Mouse (Mus musculus): ENCODE measurements around the gene Msi2. TPM values are rescaled to one million over a fixed set of nuclear protein-coding genes. Genes with fewer than 3 reads are reported as not detected.
A peak's percentile ranks its signal among the peaks of the same experiment; 100 is the strongest.

Msi2 gene
- total RNA-seq, 2 experiments from 2014 or later, result 116 to 121 TPM

DNA sequence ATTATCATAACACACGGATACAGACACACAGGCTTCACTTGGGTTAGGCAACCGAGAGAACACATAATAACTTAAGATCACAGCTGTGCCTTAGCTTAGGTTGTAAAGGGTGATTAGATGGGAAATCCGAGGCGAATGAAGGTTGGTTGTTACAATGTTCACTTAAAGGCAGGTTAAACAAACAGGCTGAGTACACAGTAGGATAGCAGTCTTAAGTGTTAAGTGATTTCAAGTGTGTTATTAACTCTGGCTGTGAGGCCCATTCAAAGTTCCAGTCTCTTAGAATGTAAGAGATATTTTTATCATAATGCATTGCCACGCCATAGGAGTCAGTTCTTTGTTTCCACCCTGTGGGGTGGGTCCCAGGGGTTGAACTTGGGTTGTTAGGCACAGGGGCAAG, 383.4 kb downstream of the Msi2 start:
- no peak for DNase-seq (ENCODE audit: low spot score in 2 of 2)

DNA sequence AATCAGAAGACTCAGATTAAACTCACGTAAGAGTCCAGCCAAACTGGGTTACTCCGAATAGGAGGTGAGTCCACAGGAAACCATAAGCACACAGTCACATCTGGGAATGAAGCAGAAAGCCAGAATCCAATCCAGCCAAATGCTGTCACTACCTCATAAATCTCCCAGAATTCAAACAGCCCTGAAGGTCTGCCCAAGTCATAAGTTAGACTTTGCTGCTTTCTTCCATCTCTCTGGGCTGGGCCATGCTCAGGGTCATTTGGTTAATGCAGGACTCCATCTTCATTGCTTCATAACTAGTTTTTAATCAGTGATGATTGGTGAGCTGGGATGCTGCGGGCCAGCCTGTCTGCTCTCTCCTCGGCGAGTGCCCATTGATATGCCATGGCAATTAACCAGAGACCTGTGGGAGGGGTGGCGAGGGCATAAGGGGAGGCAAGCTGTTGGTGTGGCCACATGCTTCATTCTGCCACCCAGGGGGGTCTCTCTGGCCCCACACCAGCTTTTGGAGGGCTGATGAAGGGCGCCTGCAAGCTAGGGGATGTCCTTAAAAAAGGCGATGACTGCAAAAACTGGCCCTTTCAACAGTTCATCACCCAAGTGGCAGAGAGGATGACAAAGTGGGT, 385.9 kb downstream of the Msi2 start:
- no peak for DNase-seq (ENCODE audit: low spot score in 2 of 2)

DNA sequence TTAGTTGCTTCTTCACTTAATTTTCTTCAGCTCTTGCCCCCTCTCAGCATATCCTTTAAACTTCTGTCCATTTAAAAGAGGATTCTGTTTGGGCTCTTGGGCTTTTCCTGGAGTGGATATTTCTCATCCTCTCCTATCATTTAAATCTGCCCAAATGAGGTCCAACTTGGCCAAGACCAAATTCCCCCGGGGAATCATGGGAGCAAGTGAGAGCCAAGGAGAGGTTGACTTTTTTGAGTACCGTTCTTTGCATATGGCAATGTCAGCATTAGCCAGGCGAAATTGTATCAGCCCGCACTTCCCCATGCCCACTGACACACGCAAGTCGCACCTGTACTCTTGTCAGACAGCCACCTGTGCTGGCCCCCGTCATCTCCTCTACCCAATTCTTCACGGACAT, 386.6 kb downstream of the Msi2 start:
- no peak for DNase-seq (ENCODE audit: low spot score in 2 of 2)

GRCm38 (mm10) chr11:88330799-88331198, 387.5 kb downstream of the Msi2 start:
- DNase-seq (ENCODE audit: low spot score in 2 of 2), result peak; percentile 27 to 33

GRCm38 (mm10) chr11:88328813-88329595, 389.3 kb downstream of the Msi2 start:
- peak in 1 of 2 experiments; percentile 17 for DNase-seq (ENCODE audit: low spot score in 2 of 2)

DNA sequence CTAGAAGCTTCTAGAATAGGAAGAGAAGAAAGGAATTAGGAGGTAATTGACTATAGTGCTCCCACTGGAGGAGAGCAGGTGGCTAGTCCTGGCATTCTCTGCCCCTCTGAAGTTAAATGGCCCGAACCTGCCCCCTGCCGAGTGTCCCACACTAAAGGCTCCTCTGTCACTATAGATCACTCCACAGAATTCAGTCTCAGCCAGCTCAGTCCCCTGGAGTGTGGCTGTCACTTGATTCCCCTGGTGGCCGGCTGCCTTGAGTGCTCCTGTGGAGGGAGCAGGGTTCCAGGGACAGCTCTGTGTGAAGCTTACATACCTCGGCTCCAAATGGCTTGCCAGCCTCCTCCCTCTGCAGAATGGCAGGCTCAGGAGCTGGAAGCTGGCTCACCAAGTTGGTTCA, 391.3 kb downstream of the Msi2 start:
- no peak for DNase-seq (ENCODE audit: low spot score in 2 of 2)

- DNase-seq (ENCODE audit: low spot score in 2 of 2), result no peak
Measured at GRCm38 (mm10) chr11:88318850-88319249, 399.5 kb downstream of the Msi2 start.

DNA sequence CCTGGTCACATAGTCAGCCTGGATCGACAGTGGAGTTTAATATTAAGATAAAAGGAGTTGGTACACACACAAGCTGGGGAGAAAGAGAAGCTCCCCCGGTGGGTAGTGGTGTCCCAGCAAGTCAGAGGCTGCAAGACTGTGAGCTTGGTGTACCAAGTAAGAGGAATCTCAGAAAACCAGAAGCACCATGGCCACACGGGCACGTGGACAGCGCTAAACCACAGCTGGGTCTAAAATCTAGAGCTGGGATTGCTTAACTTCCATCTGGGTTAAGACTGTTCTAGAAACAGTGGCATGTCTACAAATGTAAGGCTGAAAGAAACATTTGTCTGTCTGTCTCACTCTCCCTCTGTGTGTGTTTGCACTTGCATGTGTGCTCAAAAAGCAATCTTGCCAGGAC, 402.9 kb downstream of the Msi2 start:
- no peak for DNase-seq (ENCODE audit: low spot score in 2 of 2)

DNA sequence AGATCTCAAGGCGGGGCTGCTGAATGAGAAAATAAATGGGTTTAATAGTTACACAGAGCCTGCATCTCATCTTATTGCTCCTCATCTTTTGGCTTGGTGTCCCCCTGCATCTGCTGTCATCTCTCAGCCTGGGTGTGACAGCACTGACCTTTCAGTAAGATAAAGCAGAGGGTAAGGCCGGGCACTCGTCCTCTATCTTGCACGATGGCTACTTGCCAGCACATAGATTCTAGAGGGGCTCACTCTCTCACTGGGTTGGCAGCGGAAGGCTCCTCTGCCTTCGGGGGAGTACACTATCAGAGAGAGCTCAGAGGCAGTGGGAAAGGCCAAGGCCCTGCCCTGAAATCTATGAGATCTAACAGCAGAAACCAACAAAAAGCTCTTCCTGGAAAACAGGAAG, 403.8 kb downstream of the Msi2 start:
- no peak for DNase-seq (ENCODE audit: low spot score in 2 of 2)

DNA sequence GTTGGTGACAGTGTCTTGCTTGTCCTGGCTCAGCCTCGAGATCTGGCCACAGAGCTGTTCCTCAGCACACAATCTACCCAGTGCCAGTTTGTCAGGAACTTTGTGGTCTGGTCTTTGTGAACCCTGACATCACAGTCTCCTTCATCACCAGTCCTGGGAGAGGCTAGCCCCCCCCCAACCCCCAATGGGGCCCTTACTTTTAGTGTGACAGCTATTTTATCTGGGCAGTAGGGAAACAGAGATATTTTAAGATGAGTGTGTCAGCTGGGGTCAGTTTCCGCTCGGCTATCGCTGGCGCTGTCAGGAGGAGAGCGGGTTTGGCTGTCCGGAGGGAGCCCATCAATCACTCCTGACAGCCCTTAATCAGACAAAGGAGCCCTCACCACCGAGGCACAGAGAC, 404.8 kb downstream of the Msi2 start:
- no peak for DNase-seq (ENCODE audit: low spot score in 2 of 2)

DNA sequence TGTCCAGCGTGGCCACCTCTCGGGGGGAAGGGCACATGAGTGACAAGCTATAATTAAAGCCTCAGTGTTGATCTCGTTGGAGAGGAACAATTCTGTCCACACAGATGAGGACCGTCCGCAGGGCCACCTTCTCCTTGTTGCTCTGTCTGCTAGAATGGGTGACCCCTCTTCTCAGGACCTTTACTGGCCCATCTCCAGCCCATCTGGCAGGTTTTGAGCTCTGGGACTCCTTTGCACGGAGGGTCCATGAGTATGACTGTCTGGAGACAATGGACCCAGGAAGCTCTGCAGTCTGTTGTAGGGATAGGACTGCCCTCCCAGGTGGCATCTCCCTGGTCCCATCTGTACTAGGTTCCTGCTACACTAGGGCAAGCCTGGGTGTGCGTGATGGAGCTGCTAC, 406.7 kb downstream of the Msi2 start:
- no peak for DNase-seq (ENCODE audit: low spot score in 2 of 2)

DNA sequence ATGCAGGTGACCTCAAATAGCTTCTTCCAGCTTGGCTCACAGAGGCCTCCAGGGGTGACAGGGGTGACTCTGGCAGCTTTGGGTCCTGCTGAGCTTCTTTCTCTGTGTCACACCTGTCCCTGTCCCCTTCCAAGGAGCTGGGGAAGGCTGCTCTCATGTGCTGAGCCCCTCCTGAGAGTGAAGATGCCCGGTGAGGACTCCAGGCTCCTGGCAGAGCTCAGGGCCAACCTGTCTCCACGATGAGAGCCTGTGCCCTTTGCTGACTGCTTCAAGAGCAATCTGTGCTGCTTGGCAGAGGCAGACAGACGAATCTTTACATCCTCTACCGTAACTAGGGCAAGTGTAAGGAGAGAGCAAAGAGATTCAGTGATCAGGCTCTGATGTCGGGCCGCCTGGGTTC, 407.5 kb downstream of the Msi2 start:
- DNase-seq (ENCODE audit: low spot score in 2 of 2), result no peak

GRCm38 (mm10) chr11:88309059-88309700, 409.1 kb downstream of the Msi2 start:
- DNase-seq (ENCODE audit: low spot score in 2 of 2), result no peak

- no peak for DNase-seq (ENCODE audit: low spot score in 2 of 2)
Measured at GRCm38 (mm10) chr11:88307616-88308543, 410.4 kb downstream of the Msi2 start.

DNA sequence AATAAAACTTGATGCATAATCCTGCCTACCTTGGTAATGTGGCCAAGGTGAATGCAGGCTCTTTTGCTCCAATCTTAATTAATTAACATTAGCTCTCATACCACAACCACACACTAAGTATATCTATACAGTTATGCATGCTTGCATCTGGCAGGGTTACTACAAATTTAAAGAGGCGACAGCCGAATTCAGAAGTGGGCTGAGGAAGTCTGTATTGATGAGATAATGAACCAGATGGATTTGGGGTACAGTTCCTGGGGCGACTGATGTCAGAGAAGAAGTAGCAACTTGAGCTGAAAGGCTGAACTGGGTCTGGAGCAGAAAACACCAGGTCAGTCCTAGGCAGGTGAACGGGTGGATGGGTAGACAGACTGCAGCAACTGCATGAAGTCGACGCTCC, 412.6 kb downstream of the Msi2 start:
- DNase-seq (ENCODE audit: low spot score in 2 of 2), result no peak

DNA sequence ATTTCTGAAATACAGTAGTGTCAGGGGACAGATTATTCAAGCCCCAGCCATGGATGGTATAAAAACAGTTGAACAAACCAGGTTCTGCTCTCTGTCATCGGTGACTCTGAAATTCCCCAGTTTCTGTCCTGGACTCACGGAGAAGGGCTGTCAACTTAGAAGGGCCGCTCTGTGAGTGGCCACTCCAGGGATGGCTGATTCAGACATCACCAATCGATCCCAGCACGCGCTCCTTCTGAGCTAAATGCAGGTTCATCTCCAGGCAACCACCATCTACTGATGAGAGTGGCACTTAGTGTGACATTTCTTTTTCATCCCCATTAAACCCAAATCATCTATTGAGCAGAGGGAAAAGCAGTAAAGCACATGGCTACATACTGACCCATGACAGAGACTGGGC, 416.7 kb downstream of the Msi2 start:
- DNase-seq (ENCODE audit: low spot score in 2 of 2), result no peak

DNA sequence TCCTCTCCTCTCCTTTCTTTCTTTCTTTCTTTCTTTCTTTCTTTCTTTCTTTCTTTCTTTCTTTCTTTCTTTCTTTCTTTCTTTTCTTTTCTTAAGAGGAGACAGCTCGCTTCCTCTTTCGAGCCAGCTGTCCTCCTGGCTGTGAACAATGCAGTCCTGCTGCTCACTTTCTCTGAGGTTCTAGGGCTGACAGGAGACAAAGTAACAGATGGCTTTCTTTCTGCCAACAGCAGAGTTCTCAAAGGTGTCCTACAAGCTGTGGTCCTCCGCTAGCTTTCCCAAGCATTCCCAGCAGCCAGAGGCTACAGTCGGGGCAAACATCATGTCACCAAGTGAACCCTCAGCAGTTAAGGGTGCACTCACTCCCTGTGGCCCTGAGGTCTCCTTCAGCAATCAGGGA, 419.0 kb downstream of the Msi2 start:
- DNase-seq (ENCODE audit: low spot score in 2 of 2), result no peak

DNA sequence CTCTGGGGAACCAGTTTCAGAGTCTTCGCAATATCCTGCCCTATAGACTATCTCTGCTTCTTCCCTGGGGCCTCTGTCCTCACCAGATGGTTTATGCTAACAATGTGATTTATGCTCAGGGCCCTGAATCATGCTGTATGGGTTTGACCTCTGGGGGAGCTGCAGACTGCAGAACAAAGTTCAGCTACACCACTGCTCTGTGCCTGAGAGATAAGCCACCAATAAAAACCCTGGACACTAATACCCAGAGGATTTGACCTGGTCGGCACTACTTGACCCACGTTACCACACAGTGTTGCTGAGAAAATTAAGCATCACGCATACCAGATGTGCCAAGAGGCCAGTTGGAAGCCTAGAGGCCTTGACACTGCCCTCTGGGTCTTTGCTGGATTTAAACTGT, 420.8 kb downstream of the Msi2 start:
- DNase-seq (ENCODE audit: low spot score in 2 of 2), result no peak

GRCm38 (mm10) chr11:88295298-88295697, 423.0 kb downstream of the Msi2 start:
- no peak for DNase-seq (ENCODE audit: low spot score in 2 of 2)

DNA sequence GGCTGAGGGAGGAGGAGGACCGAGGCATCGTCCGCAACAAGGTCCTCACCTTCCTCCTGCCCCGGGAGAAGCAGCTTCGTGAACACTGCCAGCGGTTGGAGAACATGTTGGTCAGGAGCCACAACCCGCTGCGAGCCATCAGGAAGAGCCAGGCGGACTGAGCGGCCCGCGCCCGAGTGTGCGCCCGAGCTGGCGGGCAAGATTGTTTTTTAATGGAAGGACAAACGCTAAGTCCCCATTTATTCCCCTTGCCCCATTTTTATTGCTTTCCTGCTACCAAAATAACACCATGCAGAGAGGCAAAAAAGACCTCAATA, 424.0 kb downstream of the Msi2 start:
- no peak for DNase-seq (ENCODE audit: low spot score in 2 of 2)

DNA sequence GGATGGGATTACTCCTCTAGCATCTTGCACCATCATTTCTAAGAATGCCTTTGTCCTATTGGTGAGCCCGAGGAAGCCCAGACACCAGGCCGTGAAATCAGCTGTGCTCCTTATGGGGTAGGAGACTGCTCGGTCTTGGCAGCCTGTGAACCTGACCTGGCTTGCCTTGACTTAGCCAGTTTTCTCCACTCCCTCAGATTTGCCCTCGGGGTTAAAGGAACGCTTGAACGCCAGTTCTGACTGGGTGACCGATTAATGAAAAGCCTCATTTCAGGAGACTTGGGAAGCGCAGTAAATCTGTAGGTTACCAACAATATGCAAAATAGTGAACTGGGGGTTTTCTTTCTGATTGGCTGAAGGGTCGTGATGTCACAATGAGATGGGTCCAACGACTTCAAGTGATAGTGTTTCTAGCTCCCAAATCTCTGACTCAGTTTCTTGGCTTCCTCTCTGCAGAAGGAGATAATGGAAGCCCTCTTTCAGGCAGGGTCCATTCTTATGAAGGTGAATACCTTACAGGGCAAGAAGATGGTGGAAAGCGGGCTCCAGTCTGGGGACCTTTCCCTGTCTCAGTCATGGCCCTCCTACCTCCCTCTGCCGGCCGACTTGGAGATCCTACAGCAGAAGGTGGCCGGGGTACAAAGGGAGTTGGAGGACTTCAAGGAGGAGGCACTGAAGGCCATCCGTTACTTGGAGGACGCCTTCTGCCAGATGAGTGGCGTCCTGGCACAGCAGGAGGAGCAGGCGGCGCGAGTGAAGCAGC, 424.5 kb downstream of the Msi2 start, which contains the start of gene Ccdc182:
TSS of gene Ccdc182 (plus strand) at position 428 of the 763 bp plus-strand sequence.
- no peak for DNase-seq (ENCODE audit: low spot score in 2 of 2)

Data from layer of hippocampus, postnatal 14 days (tissue).